Mouse (Mus musculus): Measurements from ENCODE around the gene Lrrc72. TPM values are rescaled to one million over a fixed set of nuclear protein-coding genes. Genes with fewer than 3 reads are reported as not detected.

Lrrc72 gene
- total and polyA plus RNA-seq, 2 experiments = not detected

DNA sequence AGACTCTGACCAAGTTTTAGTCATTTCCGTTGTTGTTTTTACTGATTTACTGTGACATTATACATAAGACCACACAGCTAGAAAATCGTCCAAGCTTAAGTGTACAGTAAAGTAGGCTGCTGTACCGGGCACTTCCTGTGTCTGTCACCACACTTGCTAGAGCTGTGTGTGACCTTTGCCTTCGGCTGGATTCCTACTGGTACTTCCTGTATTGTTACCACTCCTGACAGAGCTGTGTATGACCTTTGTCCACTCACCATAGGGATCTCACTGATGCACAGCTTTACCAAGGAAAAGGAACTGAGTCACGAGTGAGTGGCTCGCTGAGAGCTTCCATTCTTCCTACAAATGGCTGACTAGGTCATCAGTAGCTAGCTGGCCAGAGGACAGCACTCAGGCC, 66.1 kb downstream of the Lrrc72 start:
- 63% methylated on average over 6 of the region's 6 CpGs for WGBS
- peak; percentile 22 for DNase-seq (ENCODE audit: extremely low read depth, low read depth, low spot score)
- peaks cover 35% of the 10 kb centered on the region for H3K36me3 ChIP-seq (ENCODE audit: control insufficient read depth, insufficient read depth, low read length)
- no peak overlapping the region for H3K9ac ChIP-seq (ENCODE audit: low read depth, low read length)
- H3K4me1 ChIP-seq (ENCODE audit: control insufficient read depth, insufficient read depth, low read length) = no peaks in the 10 kb centered on the region
- TF ChIP-seq CTCF (IDR thresholded peaks at IDR 0.05; ENCODE audit: low read depth, low read length) = no peak
- no peak for TF ChIP-seq POLR2A (IDR thresholded peaks at IDR 0.05; ENCODE audit: extremely low read depth, insufficient read depth, low read length)
- H3K27ac ChIP-seq (replicated peaks; ENCODE audit: insufficient read depth, low read depth, low read length) = no peak overlapping the region
- no peaks in the 10 kb centered on the region for H3K79me2 ChIP-seq (ENCODE audit: control insufficient read depth, insufficient read depth, low read length)
- H3K4me3 ChIP-seq (ENCODE audit: insufficient read depth, low read depth, low read length) = no peak overlapping the region
- H3K27me3 ChIP-seq (ENCODE audit: control insufficient read depth, insufficient read depth, low read length) = no peaks in the 10 kb centered on the region

DNA sequence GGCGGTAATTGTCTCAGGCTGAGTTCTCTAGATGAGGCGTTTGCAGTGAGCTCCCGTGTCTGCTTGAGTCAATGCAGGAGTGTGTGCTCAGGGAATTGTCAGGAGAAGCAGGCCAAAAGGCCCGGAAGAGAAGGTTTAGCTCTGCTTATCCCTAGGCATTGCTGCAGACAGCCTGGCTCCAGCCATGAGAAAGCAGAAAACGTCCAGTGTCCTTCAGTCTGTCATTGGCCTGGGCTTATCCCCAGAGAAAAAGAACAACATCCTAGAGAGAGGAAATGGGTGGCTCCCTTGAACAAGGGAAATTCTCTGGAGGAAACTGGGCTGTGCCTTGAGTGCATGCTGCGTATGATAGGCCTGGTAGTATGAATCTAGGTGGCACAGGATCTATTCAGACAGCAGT, 70.6 kb downstream of the Lrrc72 start:
- Histone ChIP-seq H3K27ac (replicated peaks; ENCODE audit: insufficient read depth, low read depth, low read length) (peak overlapping the region; percentile 24; the same call in 1 of the 2 replicates), H3K9ac (ENCODE audit: low read depth, low read length) (no peak overlapping the region), H3K36me3 (ENCODE audit: control insufficient read depth, insufficient read depth, low read length) (peaks cover 12% of the 10 kb centered on the region), H3K79me2 (ENCODE audit: control insufficient read depth, insufficient read depth, low read length) (no peaks in the 10 kb centered on the region; the same call in 1 of the 2 replicates), H3K4me3 (ENCODE audit: insufficient read depth, low read depth, low read length) (no peak overlapping the region), H3K4me1 (ENCODE audit: control insufficient read depth, insufficient read depth, low read length) (no peaks in the 10 kb centered on the region), H3K27me3 (ENCODE audit: control insufficient read depth, insufficient read depth, low read length) (no peaks in the 10 kb centered on the region)
- no peak for TF ChIP-seq CTCF (IDR thresholded peaks at IDR 0.05; ENCODE audit: low read depth, low read length)
- TF ChIP-seq POLR2A (IDR thresholded peaks at IDR 0.05; ENCODE audit: extremely low read depth, insufficient read depth, low read length) = no peak
- DNase-seq (ENCODE audit: extremely low read depth, low read depth, low spot score) = no peak
- WGBS = 81% methylated on average over 6 of the region's 6 CpGs

DNA sequence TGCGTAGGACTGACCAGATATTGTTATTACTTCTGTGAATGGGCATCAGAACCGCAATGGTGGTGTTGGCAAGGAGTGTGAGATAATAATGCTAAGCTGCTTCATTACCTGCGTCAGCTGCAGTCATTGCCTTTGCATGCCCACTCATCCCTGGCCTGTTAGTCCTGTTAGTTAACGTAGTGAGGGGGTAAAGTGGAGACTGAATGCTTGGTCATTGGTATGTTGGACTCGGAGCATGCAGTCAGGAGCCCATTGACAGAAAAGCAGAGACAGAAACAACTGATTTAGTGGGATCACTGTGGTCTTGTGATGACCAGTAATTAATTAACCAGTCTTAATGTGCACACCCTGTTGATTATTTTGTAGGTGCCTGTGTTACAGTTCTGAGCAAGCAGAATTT, 76.0 kb downstream of the Lrrc72 start:
- Histone ChIP-seq H3K4me1 (ENCODE audit: control insufficient read depth, insufficient read depth, low read length) (no peaks in the 10 kb centered on the region), H3K9ac (ENCODE audit: low read depth, low read length) (no peak overlapping the region), H3K27ac (replicated peaks; ENCODE audit: insufficient read depth, low read depth, low read length) (no peak overlapping the region), H3K79me2 (ENCODE audit: control insufficient read depth, insufficient read depth, low read length) (no peaks in the 10 kb centered on the region; the same call in 1 of the 2 replicates), H3K4me3 (ENCODE audit: insufficient read depth, low read depth, low read length) (no peak overlapping the region), H3K36me3 (ENCODE audit: control insufficient read depth, insufficient read depth, low read length) (peaks cover 13% of the 10 kb centered on the region; the same call in 1 of the 2 replicates), H3K27me3 (ENCODE audit: control insufficient read depth, insufficient read depth, low read length) (no peaks in the 10 kb centered on the region)
- TF ChIP-seq CTCF (IDR thresholded peaks at IDR 0.05; ENCODE audit: low read depth, low read length) = no peak
- TF ChIP-seq POLR2A (IDR thresholded peaks at IDR 0.05; ENCODE audit: extremely low read depth, insufficient read depth, low read length) = no peak
- no peak for DNase-seq (ENCODE audit: extremely low read depth, low read depth, low spot score)
- WGBS = 99% methylated on average over 5 of the region's 5 CpGs

DNA sequence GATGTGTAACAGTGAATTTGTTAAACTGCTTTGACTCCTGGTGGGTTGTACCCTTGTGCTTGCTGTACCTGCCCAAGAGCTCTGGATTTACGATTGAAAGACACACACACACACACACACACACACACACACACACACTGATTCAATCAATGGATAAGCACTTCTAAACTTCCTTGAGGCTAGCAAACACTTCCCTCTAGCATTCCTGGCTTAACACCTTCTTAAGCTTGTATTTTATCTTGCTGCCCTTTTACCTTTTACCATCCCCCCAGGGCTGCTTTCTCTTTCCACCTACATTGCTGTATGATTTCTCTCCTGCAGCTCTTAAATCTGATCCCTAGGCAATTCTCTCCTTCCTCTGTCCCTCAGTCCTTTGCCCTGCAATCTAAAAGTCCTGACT, 87.9 kb downstream of the Lrrc72 start:
- Histone ChIP-seq H3K9ac (ENCODE audit: low read depth, low read length) (no peak overlapping the region), H3K27me3 (ENCODE audit: control insufficient read depth, insufficient read depth, low read length) (no peaks in the 10 kb centered on the region), H3K79me2 (ENCODE audit: control insufficient read depth, insufficient read depth, low read length) (peaks cover 2% of the 10 kb centered on the region; the same call in 1 of the 2 replicates), H3K4me3 (ENCODE audit: insufficient read depth, low read depth, low read length) (no peak overlapping the region), H3K36me3 (ENCODE audit: control insufficient read depth, insufficient read depth, low read length) (peaks cover 4% of the 10 kb centered on the region), H3K4me1 (ENCODE audit: control insufficient read depth, insufficient read depth, low read length) (no peaks in the 10 kb centered on the region; the same call in 1 of the 2 replicates), H3K27ac (replicated peaks; ENCODE audit: insufficient read depth, low read depth, low read length) (no peak overlapping the region)
- no peak for DNase-seq (ENCODE audit: extremely low read depth, low read depth, low spot score)
- 67% methylated on average over 1 of the region's 1 CpGs for WGBS
- TF ChIP-seq POLR2A (IDR thresholded peaks at IDR 0.05; ENCODE audit: extremely low read depth, insufficient read depth, low read length) (no peak), CTCF (IDR thresholded peaks at IDR 0.05; ENCODE audit: low read depth, low read length) (no peak)

DNA sequence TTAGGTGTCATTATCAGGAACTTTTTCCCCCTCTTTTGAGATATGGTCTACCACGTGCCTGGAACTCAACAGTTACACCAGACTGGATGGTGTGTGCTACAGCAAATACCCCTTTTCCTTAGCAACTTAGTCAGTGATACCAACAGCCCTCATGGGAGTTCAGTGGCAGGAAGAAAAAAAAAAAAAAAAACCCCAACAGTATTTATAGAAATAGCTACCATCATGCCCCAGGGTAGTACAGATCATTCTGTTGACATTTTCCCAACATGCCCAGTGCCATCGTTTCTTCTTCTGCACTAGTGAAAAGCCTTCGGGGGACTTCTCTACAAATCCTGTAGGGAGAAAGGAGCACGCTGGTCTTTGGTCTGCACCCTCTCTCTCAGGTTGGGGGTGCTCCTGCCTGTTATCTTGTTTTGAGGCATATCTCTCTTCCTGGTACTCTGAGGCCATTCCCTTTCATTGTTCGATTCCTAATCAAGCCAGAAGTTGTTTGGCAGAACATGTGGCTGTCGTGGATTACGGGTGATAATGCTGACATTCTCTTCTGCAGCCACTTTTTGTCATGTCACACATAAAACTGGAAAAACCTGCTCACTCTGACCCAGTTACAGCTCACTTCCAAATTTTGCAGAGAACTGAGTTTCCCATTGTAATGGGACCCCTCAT, 88.9 kb downstream of the Lrrc72 start:
- no peak for DNase-seq (ENCODE audit: extremely low read depth, low read depth, low spot score)
- Histone ChIP-seq H3K9ac (ENCODE audit: low read depth, low read length) (no peak overlapping the region), H3K4me3 (ENCODE audit: insufficient read depth, low read depth, low read length) (no peak overlapping the region), H3K27me3 (ENCODE audit: control insufficient read depth, insufficient read depth, low read length) (no peaks in the 10 kb centered on the region), H3K79me2 (ENCODE audit: control insufficient read depth, insufficient read depth, low read length) (peaks cover 5% of the 10 kb centered on the region; the same call in 1 of the 2 replicates), H3K27ac (replicated peaks; ENCODE audit: insufficient read depth, low read depth, low read length) (no peak overlapping the region), H3K36me3 (ENCODE audit: control insufficient read depth, insufficient read depth, low read length) (no peaks in the 10 kb centered on the region; the same call in 1 of the 2 replicates), H3K4me1 (ENCODE audit: control insufficient read depth, insufficient read depth, low read length) (no peaks in the 10 kb centered on the region; the same call in 1 of the 2 replicates)
- 71% methylated on average over 7 of the region's 7 CpGs for WGBS
- no peak for TF ChIP-seq POLR2A (IDR thresholded peaks at IDR 0.05; ENCODE audit: extremely low read depth, insufficient read depth, low read length)
- no peak for TF ChIP-seq CTCF (IDR thresholded peaks at IDR 0.05; ENCODE audit: low read depth, low read length)

Other genes starting within 250 kb of the Lrrc72 start
- 0.74 and 1.7 TPM in 2 replicates for gene Tspan13, start 210.9 kb downstream of the Lrrc72 start, total RNA-seq (2014; rRNA removed)
- gene Tspan13, start 210.9 kb downstream of the Lrrc72 start, polyA plus RNA-seq (2012; rRNA removed) = 1.9 and 2.1 TPM in 2 replicates
- gene Ankmy2, start 96.3 kb downstream of the Lrrc72 start, total RNA-seq (2014; rRNA removed) = 6.5 and 7.9 TPM in 2 replicates
- gene Ankmy2, start 96.3 kb downstream of the Lrrc72 start, polyA plus RNA-seq (2012; rRNA removed) = 2.6 and 3.4 TPM in 2 replicates
- 7.5 and 8.5 TPM in 2 replicates for gene Bzw2, start 95.3 kb downstream of the Lrrc72 start, total RNA-seq (2014; rRNA removed)
- 2.4 and 2.5 TPM in 2 replicates for gene Bzw2, start 95.3 kb downstream of the Lrrc72 start, polyA plus RNA-seq (2012; rRNA removed)
- not detected in 2 replicates for gene Sostdc1, start 60.7 kb upstream of the Lrrc72 start, total RNA-seq (2014; rRNA removed)
- not detected in 2 replicates for gene Sostdc1, start 60.7 kb upstream of the Lrrc72 start, polyA plus RNA-seq (2012; rRNA removed)
- 3.6 TPM in 2 replicates for gene Ispd, start 128.1 kb upstream of the Lrrc72 start, total RNA-seq (2014; rRNA removed)
- 1.2 and 1.3 TPM in 2 replicates for gene Ispd, start 128.1 kb upstream of the Lrrc72 start, polyA plus RNA-seq (2012; rRNA removed)
- gene D630036H23Rik, start 128.8 kb upstream of the Lrrc72 start, total RNA-seq (2014; rRNA removed) = 0.67 and 1.8 TPM in 2 replicates
- 0.56 and 0.72 TPM in 2 replicates for gene D630036H23Rik, start 128.8 kb upstream of the Lrrc72 start, polyA plus RNA-seq (2012; rRNA removed)

Data from liver, adult 2 months (tissue).